Mouse (Mus musculus) forebrain, postnatal 0 days (tissue): ENCODE results near the gene Dnal1. TPM values are rescaled to one million over a fixed set of nuclear protein-coding genes. Genes with fewer than 3 reads are reported as not detected.

Experiments
- ATAC-seq: fragments of 200-750 bp; cut with Nextera tagmentation; 2 replicates; pipeline ENCODE4 v1.8.0; 2017; ENCODE audit warnings: mild to moderate bottlenecking, moderate library complexity
- DNase-seq: peaks from one replicate; pipeline ENCODE4 v3.0.0-alpha.2; 2015
- H3K27ac ChIP-seq: fragments of 300-500 bp; sonication (generic); 2 replicates; pipeline ENCODE4 v1.5.1; 2014; ENCODE audit warnings: low read depth, mild to moderate bottlenecking, antibody characterized with exemption, low read length, moderate library complexity, mixed read lengths
- H3K27me3 ChIP-seq: fragments of 300-500 bp; sonication (generic); 2 replicates; pipeline ENCODE4 v1.6.1; 2014; ENCODE audit warnings: mild to moderate bottlenecking, low read length, mixed read lengths; ENCODE audit not compliant: insufficient read depth
- H3K36me3 ChIP-seq: fragments of 300-500 bp; sonication (generic); 2 replicates; pipeline ENCODE4 v1.6.1; 2014; ENCODE audit warnings: mild to moderate bottlenecking, moderate library complexity; ENCODE audit not compliant: insufficient read depth
- H3K4me1 ChIP-seq: fragments of 300-500 bp; sonication (generic); 2 replicates; pipeline ENCODE4 v1.6.1; 2014; ENCODE audit warnings: antibody characterized with exemption; ENCODE audit not compliant: insufficient read depth
- H3K4me2 ChIP-seq: fragments of 300-500 bp; sonication (generic); 2 replicates; pipeline ENCODE4 v1.6.1; 2014; ENCODE audit warnings: low read depth, mild to moderate bottlenecking, moderate library complexity
- H3K4me3 ChIP-seq: fragments of 300-500 bp; sonication (generic); 2 replicates; pipeline ENCODE4 v1.5.1; 2014; ENCODE audit warnings: low read depth, low read length, mixed read lengths
- H3K9ac ChIP-seq: fragments of 300-500 bp; sonication (generic); 2 replicates; pipeline ENCODE4 v1.6.1; 2014; ENCODE audit warnings: mild to moderate bottlenecking
- H3K9me3 ChIP-seq: fragments of 300-500 bp; sonication (generic); 2 replicates; pipeline ENCODE4 v1.6.1; 2016; ENCODE audit warnings: low read length
- CTCF ChIP-seq: sonication (generic); IDR thresholded peaks from 2 replicates; pipeline ENCODE4 v1.5.1; 2016; ENCODE audit warnings: antibody characterized with exemption, control low read depth, low read depth
- WGBS: fragments of 180-500 bp; shearing (Covaris S2); extraction: QIAGEN DNeasy Blood & Tissue Kit; methylation state at CpG from one replicate; pipeline ENCODE4 v1.1.7; 2014; 5-methylcytosine and 5-hydroxymethylcytosine counted together
- polyA plus RNA-seq: library from polyadenylated mRNA; unstranded; fragments of >200 nt; fragmentation: Nextera tagmentation; extraction: Ambion mirVana; gene quantifications from 2 replicates; pipeline ENCODE4 v1.2.1, GENCODE M21; 2015
- total RNA-seq: library from RNA; depleted of rRNA; stranded (reverse); fragments of >200 nt; gene quantifications from 2 replicates; pipeline ENCODE4 v1.2.3, GENCODE M21; 2014

Dnal1 gene
- total and polyA plus RNA-seq, 2 experiments from 2014 or later: 13.5 to 20.3 TPM

- Histone ChIP-seq H3K36me3 (no peaks in the 10 kb centered on the region), H3K9me3 (no peaks in the 10 kb centered on the region), H3K27me3 (no peaks in the 10 kb centered on the region), H3K9ac (no peak overlapping the region), H3K27ac (no peak overlapping the region), H3K4me1 (no peaks in the 10 kb centered on the region), H3K4me2 (peak overlapping the region; percentile 54), H3K4me3 (peak overlapping the region; percentile 41)
- TF ChIP-seq CTCF: no peak
- ATAC-seq: peak; percentile 25; the same call in 1 of the 2 replicates
- no peak for DNase-seq
- WGBS: 45% methylated on average over 2 of the region's 2 CpGs
Measured at GRCm38 (mm10) chr12:84101493-84101845, 12.7 kb upstream of the Dnal1 start.

DNA sequence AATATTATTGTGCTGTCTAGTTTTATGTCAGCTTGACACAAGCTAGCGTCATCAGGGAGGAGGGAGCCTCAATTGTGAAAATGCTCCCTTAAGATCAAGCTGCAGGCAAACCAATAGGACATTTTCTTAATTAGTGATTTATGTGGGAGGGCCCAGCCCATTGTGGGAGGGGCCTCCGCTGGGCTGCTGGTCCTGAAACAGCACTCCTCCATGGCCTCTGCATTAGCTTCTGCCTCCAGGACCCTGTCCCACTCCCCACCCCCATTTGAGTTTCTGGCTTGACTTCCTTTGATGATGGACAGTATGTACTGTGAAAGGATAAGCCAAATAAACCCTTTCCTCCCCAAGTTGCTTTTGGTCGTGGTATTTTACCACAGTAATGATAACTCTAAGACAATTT, 7.2 kb upstream of the Dnal1 start:
- H3K36me3 ChIP-seq: no peaks in the 10 kb centered on the region
- no peaks in the 10 kb centered on the region for H3K27me3 ChIP-seq
- H3K27ac ChIP-seq: no peak overlapping the region
- WGBS: 82% methylated on average over 3 of the region's 3 CpGs
- DNase-seq (no peak), ATAC-seq (no peak)
- H3K4me1 ChIP-seq: no peaks in the 10 kb centered on the region
- no peak overlapping the region for H3K4me2 ChIP-seq
- H3K4me3 ChIP-seq: no peak overlapping the region
- TF ChIP-seq CTCF: no peak
- no peak overlapping the region for H3K9ac ChIP-seq
- no peaks in the 10 kb centered on the region for H3K9me3 ChIP-seq

- H3K27me3 ChIP-seq: no peaks in the 10 kb centered on the region
- H3K4me3 ChIP-seq: no peak overlapping the region
- H3K4me2 ChIP-seq: no peak overlapping the region
- 71% methylated on average over 1 of the region's 1 CpGs for WGBS
- no peaks in the 10 kb centered on the region for H3K4me1 ChIP-seq
- H3K9me3 ChIP-seq: no peaks in the 10 kb centered on the region
- no peak for ATAC-seq
- H3K36me3 ChIP-seq: no peaks in the 10 kb centered on the region
- DNase-seq: no peak
- TF ChIP-seq CTCF: no peak
- H3K9ac ChIP-seq: no peak overlapping the region
- no peak overlapping the region for H3K27ac ChIP-seq
Measured at GRCm38 (mm10) chr12:84107692-84108091, 6.5 kb upstream of the Dnal1 start.

DNA sequence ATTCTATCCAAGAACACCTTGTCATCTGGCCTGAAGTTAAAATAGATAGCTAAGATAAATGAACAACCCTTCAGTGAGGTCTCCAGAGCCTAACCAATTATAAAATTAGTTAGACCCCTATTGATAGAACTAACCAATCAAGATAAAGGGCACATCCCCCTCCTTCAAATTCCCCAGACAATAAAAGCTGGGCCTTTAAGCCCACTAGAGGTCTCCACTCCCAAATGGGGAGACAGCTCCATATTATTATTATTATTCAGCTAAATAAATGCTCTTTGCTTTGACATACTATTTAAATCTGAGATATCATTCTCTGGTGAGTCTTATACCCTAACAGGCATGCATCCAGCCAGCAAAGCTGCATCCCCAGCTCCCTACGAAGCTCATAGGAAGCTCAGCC, 4.2 kb upstream of the Dnal1 start:
- Histone ChIP-seq H3K4me2 (no peak overlapping the region), H3K27ac (no peak overlapping the region), H3K4me3 (no peak overlapping the region), H3K36me3 (no peaks in the 10 kb centered on the region), H3K27me3 (no peaks in the 10 kb centered on the region), H3K9ac (no peak overlapping the region), H3K9me3 (no peaks in the 10 kb centered on the region), H3K4me1 (peaks cover 2% of the 10 kb centered on the region; the same call in 1 of the 2 replicates)
- DNase-seq (no peak), ATAC-seq (no peak)
- WGBS: 80% methylated on average over 1 of the region's 1 CpGs
- no peak for TF ChIP-seq CTCF

GRCm38 (mm10) chr12:84110814-84111213, 3.4 kb upstream of the Dnal1 start:
- H3K27me3 ChIP-seq: no peaks in the 10 kb centered on the region
- H3K4me3 ChIP-seq: no peak overlapping the region
- no peak for DNase-seq
- no peak for ATAC-seq
- H3K9ac ChIP-seq: no peak overlapping the region
- no peaks in the 10 kb centered on the region for H3K36me3 ChIP-seq
- 89% methylated on average over 4 of the region's 4 CpGs for WGBS
- H3K4me2 ChIP-seq: no peak overlapping the region
- H3K9me3 ChIP-seq: no peaks in the 10 kb centered on the region
- TF ChIP-seq CTCF: no peak
- peaks cover 6% of the 10 kb centered on the region; the same call in 1 of the 2 replicates for H3K4me1 ChIP-seq
- H3K27ac ChIP-seq: no peak overlapping the region

DNA sequence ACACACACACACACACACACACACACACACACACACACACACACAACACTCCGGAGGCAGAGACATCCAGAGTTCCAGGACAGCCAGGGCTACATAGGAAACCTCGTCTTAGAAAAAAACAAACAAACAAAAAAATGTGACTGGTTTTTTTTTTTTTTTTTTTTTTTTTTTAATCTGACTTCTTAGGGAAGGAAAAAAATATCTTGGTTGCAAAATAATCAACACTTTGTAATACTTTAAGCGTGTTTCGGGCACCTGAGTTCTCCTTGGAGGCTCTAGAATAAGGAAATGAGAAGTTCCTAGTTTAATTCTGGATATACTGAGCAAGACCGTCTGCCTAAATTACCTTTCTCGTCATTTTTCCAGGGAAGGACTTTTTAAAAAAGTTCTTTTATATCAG, 490 bp upstream of the Dnal1 start:
- Histone ChIP-seq H3K4me1 (peaks cover 6% of the 10 kb centered on the region; the same call in 1 of the 2 replicates), H3K27me3 (no peaks in the 10 kb centered on the region), H3K9ac (no peak overlapping the region), H3K9me3 (no peaks in the 10 kb centered on the region), H3K4me3 (peak overlapping the region; percentile 85), H3K36me3 (no peaks in the 10 kb centered on the region), H3K4me2 (peak overlapping the region; percentile 67), H3K27ac (no peak overlapping the region)
- no peak for TF ChIP-seq CTCF
- 34% methylated on average over 6 of the region's 6 CpGs for WGBS
- DNase-seq (no peak), ATAC-seq (no peak)

GRCm38 (mm10) chr12:84119584-84119983, 5.4 kb downstream of the Dnal1 start:
- H3K9me3 ChIP-seq: no peaks in the 10 kb centered on the region
- no peak overlapping the region for H3K9ac ChIP-seq
- no peaks in the 10 kb centered on the region for H3K36me3 ChIP-seq
- H3K4me2 ChIP-seq: no peak overlapping the region
- WGBS: 96% methylated on average over 5 of the region's 5 CpGs
- H3K4me3 ChIP-seq: no peak overlapping the region
- ATAC-seq: no peak
- no peak for TF ChIP-seq CTCF
- no peak overlapping the region for H3K27ac ChIP-seq
- H3K4me1 ChIP-seq: peaks cover 6% of the 10 kb centered on the region; the same call in 1 of the 2 replicates
- DNase-seq: no peak
- H3K27me3 ChIP-seq: no peaks in the 10 kb centered on the region

GRCm38 (mm10) chr12:84125892-84126291, 11.7 kb downstream of the Dnal1 start:
- H3K27ac ChIP-seq: no peak overlapping the region
- H3K36me3 ChIP-seq: peaks cover 15% of the 10 kb centered on the region; the same call in 1 of the 2 replicates
- ATAC-seq (no peak), DNase-seq (no peak)
- no peak for TF ChIP-seq CTCF
- no peak overlapping the region for H3K4me3 ChIP-seq
- no peaks in the 10 kb centered on the region for H3K27me3 ChIP-seq
- no peaks in the 10 kb centered on the region for H3K4me1 ChIP-seq
- no peak overlapping the region for H3K9ac ChIP-seq
- H3K9me3 ChIP-seq: no peaks in the 10 kb centered on the region
- H3K4me2 ChIP-seq: no peak overlapping the region
- 89% methylated on average over 12 of the region's 12 CpGs for WGBS
